7 mouse cellular contexts compared by ENCODE assay signal in genomic region chr2:152785446-152786350, GRCm38 (mm10). TPM values are rescaled to one million over a fixed set of nuclear protein-coding genes. Genes with fewer than 3 reads are reported as not detected.
DNase-seq lines count a peak whose midpoint lies in the region; ATAC-seq lines count a peak whose summit lies in the region.

No protein-coding gene starts in this region.

- peak; percentile 76 for DNase-seq in adrenal gland, adult 8-10 months
- peak; percentile 69 to 77 for DNase-seq in cerebellum, postnatal 10 days
- DNase-seq in heart, adult 8-10 months (ENCODE audit: low spot score), result peak; percentile 97
- peak; percentile 76 to 80 for DNase-seq in kidney, adult 8-10 months
- DNase-seq in left cerebral cortex, postnatal 4 days, result peak; percentile 36
- DNase-seq in midbrain, embryonic 11.5 days (ENCODE audit: low spot score, missing footprints), result peak; percentile 82
- peak; percentile 52 for DNase-seq in urinary bladder, postnatal 25 days (ENCODE audit: low spot score)

- no peaks in the 10 kb centered on the region for H3K9me3 ChIP-seq in midbrain, embryonic 11.5 days (ENCODE audit: control insufficient read depth, low read length)

- H3K4me1 ChIP-seq in midbrain, embryonic 11.5 days (ENCODE audit: control insufficient read depth, insufficient read depth, low read length), result no peaks in the 10 kb centered on the region

- no peak overlapping the region for H3K9ac ChIP-seq in midbrain, embryonic 11.5 days (ENCODE audit: low read length)

- H3K36me3 ChIP-seq in midbrain, embryonic 11.5 days (ENCODE audit: control insufficient read depth, insufficient read depth, low read length), result 0 out of 2 replicates have a peak, but pooled peaks cover 4% of the 10 kb centered on the region

- H3K27ac ChIP-seq in midbrain, embryonic 11.5 days (ENCODE audit: low read depth, low read length), result no peak overlapping the region

- no peak overlapping the region for H3K4me2 ChIP-seq in midbrain, embryonic 11.5 days

- no peaks in the 10 kb centered on the region for H3K27me3 ChIP-seq in midbrain, embryonic 11.5 days (ENCODE audit: control insufficient read depth, insufficient read depth, low read length)

- intact Hi-C loops in left cerebral cortex, postnatal 4 days (cut with DNase I), result no loop called here

- H3K4me3 ChIP-seq in midbrain, embryonic 11.5 days (ENCODE audit: low read depth, low read length), result no peak overlapping the region

- ATAC-seq in midbrain, embryonic 11.5 days (ENCODE audit: low FRiP score), result no peak

- WGBS in midbrain, embryonic 11.5 days, result 78% methylated on average over 18 of the region's 18 CpGs

RNA-seq across cellular contexts. Expression of gene Cox4i2, which starts 31.7 kb away (rescaled TPM):
- total RNA-seq in adrenal gland, adult 8-10 months (2022), result 1 to 10 TPM; 1.3 to 4.4 (median 2.7) TPM
- 10 to 100 TPM; 10.3 to 16.2 (median 12.4) TPM for total RNA-seq in heart, adult 8-10 months (2022)
- 1 to 10 TPM; 1.7 to 1.9 TPM for total RNA-seq in left cerebral cortex, postnatal 4 days (2021)
- 2.8 and 3.7 TPM in 2 replicates for polyA plus RNA-seq in midbrain, embryonic 11.5 days (2014; fragmentation: Nextera tagmentation; extraction: Ambion mirVana)

RNA-seq across cellular contexts. Expression of gene Bcl2l1, which starts 45.8 kb away (rescaled TPM):
- 10 to 100 TPM; 58.5 to 74.6 (median 72.0) TPM for total RNA-seq in adrenal gland, adult 8-10 months (2022)
- 10 to 100 TPM; 46.9 to 66.6 (median 51.4) TPM for total RNA-seq in heart, adult 8-10 months (2022)
- total RNA-seq in left cerebral cortex, postnatal 4 days (2021), result 100 to 1,000 TPM; 113 to 116 TPM
- 120 and 125 TPM in 2 replicates for polyA plus RNA-seq in midbrain, embryonic 11.5 days (2014; fragmentation: Nextera tagmentation; extraction: Ambion mirVana)

RNA-seq across cellular contexts. Expression of gene Id1, which starts 49.6 kb away (rescaled TPM):
- 10 to 100 TPM; 38.9 to 74.3 (median 55.1) TPM for total RNA-seq in adrenal gland, adult 8-10 months (2022)
- total RNA-seq in heart, adult 8-10 months (2022), result 10 to 100 TPM; 43.3 to 63.6 (median 58.4) TPM
- 10 to 100 TPM; 25.6 to 27.6 TPM for total RNA-seq in left cerebral cortex, postnatal 4 days (2021)
- polyA plus RNA-seq in midbrain, embryonic 11.5 days (2014; fragmentation: Nextera tagmentation; extraction: Ambion mirVana), result 66.0 and 70.7 TPM in 2 replicates

Comparison
In these comparisons a context has a peak if more than half of its experiments do, and no peak if none do; other contexts are left out.
1. DNase-seq: peak in every context shown above with its lines; median percentile 97 in heart, adult 8-10 months; 82 in midbrain, embryonic 11.5 days; 78 in kidney, adult 8-10 months; 76 in adrenal gland, adult 8-10 months; 73 in cerebellum, postnatal 10 days; 52 in urinary bladder, postnatal 25 days; 36 in left cerebral cortex, postnatal 4 days.